Mouse (Mus musculus) MEL (cell line): ENCODE data around the gene Poc1b.

Source experiments
- POLR2A ChIP-seq, 2 experiments: IDR thresholded peaks; 2 replicates each; pipeline ENCODE4 v1.6.1; 2011 to 2012; ENCODE audit warnings: low read length in 2 of 2, mild to moderate bottlenecking in 2 of 2, control low read depth in 1 of 2, improper control_type of control experiment in 1 of 2, low read depth in 1 of 2, moderate library complexity in 1 of 2; ENCODE audit not compliant: control insufficient read depth in 1 of 2, insufficient read depth in 1 of 2, poor library complexity in 1 of 2
- POLR2AphosphoS5 ChIP-seq: IDR thresholded peaks from 2 replicates; pipeline ENCODE4 v1.6.1; 2012; ENCODE audit warnings: low read depth, borderline replicate concordance, mild to moderate bottlenecking, inconsistent platforms, low read length, moderate library complexity, mixed read lengths
- RCOR1 ChIP-seq: IDR thresholded peaks from 2 replicates; pipeline ENCODE4 v1.6.1; 2012; ENCODE audit warnings: low read depth, mild to moderate bottlenecking, inconsistent platforms, low read length, improper control_type of control experiment
- ZKSCAN1 ChIP-seq: IDR thresholded peaks from 2 replicates; pipeline ENCODE4 v1.6.1; 2012; ENCODE audit warnings: low read depth, mild to moderate bottlenecking, inconsistent platforms, low read length, improper control_type of control experiment, moderate library complexity

GRCm38 (mm10) chr10:99204553-99204952 lies 97.7 kb downstream of the Poc1b start:
- TF ChIP-seq POLR2A (IDR thresholded peaks at IDR 0.05; ENCODE audit: control insufficient read depth in 1 of 2, insufficient read depth in 1 of 2, low read depth in 1 of 2, low read length in 2 of 2, poor library complexity in 1 of 2) (peak in 1 of 2 experiments; percentile 44; a peak in 1 of 4 replicates), RCOR1 (no peak), POLR2AphosphoS5 (no peak), ZKSCAN1 (no peak)
